Mouse (Mus musculus): ENCODE measurements at regions not wholly inside any gene's neighbourhood (a gene's known extent, or its start where the extent isn't known, plus 50 kb on each side); places are given as distances from the start of the nearest gene placed in this dataset.

- 66% methylated on average over 9 of the region's 9 CpGs for WGBS (ENCODE audit: insufficient replicate concordance)
- TF ChIP-seq EP300 (IDR thresholded peaks at IDR 0.05; ENCODE audit: low read depth) = no peak
- no peak for TF ChIP-seq CTCF (IDR thresholded peaks at IDR 0.05; ENCODE audit: low read depth)
- Histone ChIP-seq H3K27ac (no peak overlapping the region), H3K4me2 (ENCODE audit: low read depth) (no peak overlapping the region), H3K9ac (replicated peaks) (no peak overlapping the region), H3K27me3 (ENCODE audit: control insufficient read depth, insufficient read depth, low read length) (no peaks in the 10 kb centered on the region), H3K36me3 (replicated peaks; ENCODE audit: control insufficient read depth, insufficient read depth, low read depth) (no peaks in the 10 kb centered on the region), H3K4me1 (replicated peaks; ENCODE audit: control insufficient read depth in 2 of 2, insufficient read depth in 2 of 2, low read length in 1 of 2) (no peaks in the 10 kb centered on the region), H3K4me3 (ENCODE audit: insufficient read depth in 1 of 2, low read depth in 2 of 2, low read length in 2 of 2) (no peak overlapping the region), H3K9me3 (ENCODE audit: control insufficient read depth, low read length) (no peaks in the 10 kb centered on the region)
- no peak for ATAC-seq (ENCODE audit: insufficient read depth)
- DNase-seq (ENCODE audit: low read depth in 3 of 3, low spot score in 3 of 3) = no peak
These were observed 492.0 kb upstream of the Id4 start for GRCm38 (mm10) chr13:47768963-47769527.

GRCm38 (mm10) chr13:47777206-47778099, 483.6 kb upstream of the Id4 start:
- TF ChIP-seq CTCF (IDR thresholded peaks at IDR 0.05; ENCODE audit: low read depth) (no peak), EP300 (IDR thresholded peaks at IDR 0.05; ENCODE audit: low read depth) (no peak)
- DNase-seq (ENCODE audit: low read depth in 3 of 3, low spot score in 3 of 3) (no peak), ATAC-seq (ENCODE audit: insufficient read depth) (no peak)
- 56% methylated on average over 15 of the region's 15 CpGs for WGBS (ENCODE audit: insufficient replicate concordance)
- no peak overlapping the region for H3K4me2 ChIP-seq (ENCODE audit: low read depth)
- H3K4me3 ChIP-seq (ENCODE audit: insufficient read depth in 1 of 2, low read depth in 2 of 2, low read length in 2 of 2) = no peak overlapping the region
- H3K4me1 ChIP-seq (replicated peaks; ENCODE audit: control insufficient read depth in 2 of 2, insufficient read depth in 2 of 2, low read length in 1 of 2) = no peaks in the 10 kb centered on the region
- H3K27me3 ChIP-seq (ENCODE audit: control insufficient read depth, insufficient read depth, low read length) = no peaks in the 10 kb centered on the region
- H3K27ac ChIP-seq = no peak overlapping the region
- no peaks in the 10 kb centered on the region for H3K36me3 ChIP-seq (replicated peaks; ENCODE audit: control insufficient read depth, insufficient read depth, low read depth)
- no peaks in the 10 kb centered on the region for H3K9me3 ChIP-seq (ENCODE audit: control insufficient read depth, low read length)
- H3K9ac ChIP-seq (replicated peaks) = no peak overlapping the region

GRCm38 (mm10) chr13:47778218-47779009, 482.6 kb upstream of the Id4 start:
- no peaks in the 10 kb centered on the region for H3K27me3 ChIP-seq (ENCODE audit: control insufficient read depth, insufficient read depth, low read length)
- DNase-seq (ENCODE audit: low read depth in 3 of 3, low spot score in 3 of 3) = no peak
- no peaks in the 10 kb centered on the region for H3K4me1 ChIP-seq (replicated peaks; ENCODE audit: control insufficient read depth in 2 of 2, insufficient read depth in 2 of 2, low read length in 1 of 2)

GRCm38 (mm10) chr13:47784406-47784805, 476.6 kb upstream of the Id4 start:
- TF ChIP-seq CTCF (IDR thresholded peaks at IDR 0.05; ENCODE audit: low read depth) (no peak), EP300 (IDR thresholded peaks at IDR 0.05; ENCODE audit: low read depth) (no peak)
- Histone ChIP-seq H3K9me3 (ENCODE audit: control insufficient read depth, low read length) (no peaks in the 10 kb centered on the region), H3K27ac (no peak overlapping the region), H3K4me2 (ENCODE audit: low read depth) (no peak overlapping the region), H3K36me3 (replicated peaks; ENCODE audit: control insufficient read depth, insufficient read depth, low read depth) (no peaks in the 10 kb centered on the region), H3K4me3 (ENCODE audit: insufficient read depth in 1 of 2, low read depth in 2 of 2, low read length in 2 of 2) (no peak overlapping the region), H3K4me1 (replicated peaks; ENCODE audit: control insufficient read depth in 2 of 2, insufficient read depth in 2 of 2, low read length in 1 of 2) (no peaks in the 10 kb centered on the region), H3K27me3 (ENCODE audit: control insufficient read depth, insufficient read depth, low read length) (no peaks in the 10 kb centered on the region), H3K9ac (replicated peaks) (no peak overlapping the region)
- ATAC-seq (ENCODE audit: insufficient read depth) (no peak), DNase-seq (ENCODE audit: low read depth in 3 of 3, low spot score in 3 of 3) (no peak)
- WGBS (ENCODE audit: insufficient replicate concordance) = 71% methylated on average over 3 of the region's 3 CpGs

More at GRCm38 (mm10) chr13:47778218-47779009, 482.6 kb upstream of the Id4 start:
- H3K36me3 ChIP-seq (replicated peaks; ENCODE audit: control insufficient read depth, insufficient read depth, low read depth) = no peaks in the 10 kb centered on the region
- no peak overlapping the region for H3K27ac ChIP-seq
- no peak for ATAC-seq (ENCODE audit: insufficient read depth)
- H3K9me3 ChIP-seq (ENCODE audit: control insufficient read depth, low read length) = no peaks in the 10 kb centered on the region
- TF ChIP-seq EP300 (IDR thresholded peaks at IDR 0.05; ENCODE audit: low read depth) (no peak), CTCF (IDR thresholded peaks at IDR 0.05; ENCODE audit: low read depth) (no peak)
- no peak overlapping the region for H3K4me2 ChIP-seq (ENCODE audit: low read depth)
- H3K4me3 ChIP-seq (ENCODE audit: insufficient read depth in 1 of 2, low read depth in 2 of 2, low read length in 2 of 2) = no peak overlapping the region
- 56% methylated on average over 12 of the region's 14 CpGs for WGBS (ENCODE audit: insufficient replicate concordance)
- no peak overlapping the region for H3K9ac ChIP-seq (replicated peaks)

GRCm38 (mm10) chr13:47797859-47798258, 463.2 kb upstream of the Id4 start:
- no peaks in the 10 kb centered on the region for H3K36me3 ChIP-seq (replicated peaks; ENCODE audit: control insufficient read depth, insufficient read depth, low read depth)
- no peak overlapping the region for H3K4me3 ChIP-seq (ENCODE audit: insufficient read depth in 1 of 2, low read depth in 2 of 2, low read length in 2 of 2)
- H3K9ac ChIP-seq (replicated peaks) = no peak overlapping the region
- 58% methylated on average over 4 of the region's 4 CpGs for WGBS (ENCODE audit: insufficient replicate concordance)
- ATAC-seq (ENCODE audit: insufficient read depth) (no peak), DNase-seq (ENCODE audit: low read depth in 3 of 3, low spot score in 3 of 3) (no peak)
- no peaks in the 10 kb centered on the region for H3K9me3 ChIP-seq (ENCODE audit: control insufficient read depth, low read length)
- no peaks in the 10 kb centered on the region for H3K27me3 ChIP-seq (ENCODE audit: control insufficient read depth, insufficient read depth, low read length)
- no peak overlapping the region for H3K27ac ChIP-seq
- no peaks in the 10 kb centered on the region for H3K4me1 ChIP-seq (replicated peaks; ENCODE audit: control insufficient read depth in 2 of 2, insufficient read depth in 2 of 2, low read length in 1 of 2)
- TF ChIP-seq EP300 (IDR thresholded peaks at IDR 0.05; ENCODE audit: low read depth) (no peak), CTCF (IDR thresholded peaks at IDR 0.05; ENCODE audit: low read depth) (no peak)
- no peak overlapping the region for H3K4me2 ChIP-seq (ENCODE audit: low read depth)
